Mouse (Mus musculus) erythroblast, embryonic 14.5 days (primary cell): ENCODE results near the gene Tbpl1.

Experiments
- GATA1 ChIP-seq: IDR thresholded peaks from 2 replicates; pipeline ENCODE4 v1.6.1; 2012; ENCODE audit warnings: low read length, inconsistent platforms, mixed read lengths
- TAL1 ChIP-seq: IDR thresholded peaks from 3 replicates; pipeline ENCODE4 v1.6.1; 2012; ENCODE audit warnings: low read length, inconsistent platforms, mixed read lengths

GRCm38 (mm10) chr10:22777939-22778338 is 46.2 kb upstream of the Tbpl1 start:
- no peak for TF ChIP-seq TAL1
- TF ChIP-seq GATA1, result no peak
